Mouse (Mus musculus) midbrain, embryonic 16.5 days (tissue): ENCODE measurements around the gene Tmem121b. TPM values are rescaled to one million over a fixed set of nuclear protein-coding genes. Genes with fewer than 3 reads are reported as not detected.

Source experiments
- ATAC-seq: fragments of 200-750 bp; cut with Nextera tagmentation; 2 replicates; pipeline ENCODE4 v1.8.0; 2017; ENCODE audit warnings: moderate TSS enrichment
- H3K27ac ChIP-seq: fragments of 300-500 bp; sonication (generic); 2 replicates; pipeline ENCODE4 v1.5.1; 2014; ENCODE audit warnings: mild to moderate bottlenecking, low read length, mixed read lengths
- H3K27me3 ChIP-seq: fragments of 300-500 bp; sonication (generic); 2 replicates; pipeline ENCODE4 v1.6.1; 2014; ENCODE audit warnings: low read depth, low read length, mixed read lengths; ENCODE audit not compliant: control insufficient read depth, insufficient read depth
- H3K36me3 ChIP-seq: fragments of 300-500 bp; sonication (generic); 2 replicates; pipeline ENCODE4 v1.6.1; 2014; ENCODE audit warnings: mild to moderate bottlenecking, low read length, moderate library complexity, mixed read lengths; ENCODE audit not compliant: control insufficient read depth, insufficient read depth
- H3K4me1 ChIP-seq: fragments of 300-500 bp; sonication (generic); 2 replicates; pipeline ENCODE4 v1.6.1; 2014; ENCODE audit warnings: mild to moderate bottlenecking, low read length, mixed read lengths; ENCODE audit not compliant: control insufficient read depth, insufficient read depth
- H3K4me2 ChIP-seq: fragments of 300-500 bp; sonication (generic); 2 replicates; pipeline ENCODE4 v1.6.1; 2014; ENCODE audit warnings: mild to moderate bottlenecking, low read length, mixed read lengths
- H3K4me3 ChIP-seq: fragments of 300-500 bp; sonication (generic); 2 replicates; pipeline ENCODE4 v1.5.1; 2014; ENCODE audit warnings: low read depth, mild to moderate bottlenecking, low read length, moderate library complexity, mixed read lengths
- H3K9ac ChIP-seq: fragments of 300-500 bp; sonication (generic); 2 replicates; pipeline ENCODE4 v1.6.1; 2014; ENCODE audit warnings: low read depth, low read length, mixed read lengths
- H3K9me3 ChIP-seq: fragments of 300-500 bp; sonication (generic); replicated peaks from 2 replicates; pipeline ENCODE4 v1.6.1; 2014; ENCODE audit warnings: mild to moderate bottlenecking, low read length, mixed read lengths; ENCODE audit not compliant: control insufficient read depth, poor library complexity, severe bottlenecking
- WGBS: fragments of 180-500 bp; shearing (Covaris S2); extraction: QIAGEN DNeasy Blood & Tissue Kit; methylation state at CpG from one replicate; pipeline ENCODE4 v1.1.7; 2014; 5-methylcytosine and 5-hydroxymethylcytosine counted together
- polyA plus RNA-seq: library from polyadenylated mRNA; unstranded; fragments of >200 nt; fragmentation: Nextera tagmentation; extraction: Ambion mirVana; gene quantifications from 2 replicates; pipeline ENCODE4 v1.2.1, GENCODE M21; 2015

Gene Tmem121b
- polyA plus RNA-seq, 1 experiment from 2014 or later = 2.6 TPM

- H3K4me2 ChIP-seq = no peak overlapping the region
- H3K9ac ChIP-seq = no peak overlapping the region
- H3K9me3 ChIP-seq = no peaks in the 10 kb centered on the region
- 86% methylated on average over 4 of the region's 4 CpGs for WGBS
- no peak overlapping the region; the same call in 1 of the 2 replicates for H3K27ac ChIP-seq
- no peak overlapping the region for H3K4me3 ChIP-seq
- no peaks in the 10 kb centered on the region for H3K27me3 ChIP-seq
- no peak for ATAC-seq
- H3K36me3 ChIP-seq = no peaks in the 10 kb centered on the region
- peaks cover 19% of the 10 kb centered on the region for H3K4me1 ChIP-seq
Measured at GRCm38 (mm10) chr6:120529123-120529522, 35.5 kb upstream of the Tmem121b start.

GRCm38 (mm10) chr6:120524796-120525195, 31.2 kb upstream of the Tmem121b start:
- H3K27me3 ChIP-seq = no peaks in the 10 kb centered on the region
- H3K9ac ChIP-seq = no peak overlapping the region

GRCm38 (mm10) chr6:120519647-120520046, 26.0 kb upstream of the Tmem121b start:
- H3K9ac ChIP-seq = no peak overlapping the region
- H3K4me2 ChIP-seq = no peak overlapping the region
- no peaks in the 10 kb centered on the region for H3K27me3 ChIP-seq
- H3K4me3 ChIP-seq = no peak overlapping the region
- no peak for ATAC-seq
- H3K27ac ChIP-seq = no peak overlapping the region
- H3K9me3 ChIP-seq = no peaks in the 10 kb centered on the region
- WGBS = 89% methylated on average over 5 of the region's 5 CpGs
- H3K4me1 ChIP-seq = no peaks in the 10 kb centered on the region
- H3K36me3 ChIP-seq = peaks cover 17% of the 10 kb centered on the region

More at GRCm38 (mm10) chr6:120524796-120525195, 31.2 kb upstream of the Tmem121b start:
- peaks cover 10% of the 10 kb centered on the region for H3K36me3 ChIP-seq
- H3K4me3 ChIP-seq = no peak overlapping the region
- 96% methylated on average over 5 of the region's 5 CpGs for WGBS
- H3K4me2 ChIP-seq = no peak overlapping the region
- H3K9me3 ChIP-seq = no peaks in the 10 kb centered on the region
- H3K27ac ChIP-seq = no peak overlapping the region
- no peak for ATAC-seq
- H3K4me1 ChIP-seq = peaks cover 6% of the 10 kb centered on the region

- 90% methylated on average over 5 of the region's 5 CpGs for WGBS
- H3K9ac ChIP-seq = no peak overlapping the region
- H3K9me3 ChIP-seq = no peaks in the 10 kb centered on the region
- no peak overlapping the region for H3K27ac ChIP-seq
- no peaks in the 10 kb centered on the region for H3K4me1 ChIP-seq
- no peak overlapping the region for H3K4me3 ChIP-seq
- H3K36me3 ChIP-seq = peaks cover 15% of the 10 kb centered on the region
- no peak for ATAC-seq
- H3K27me3 ChIP-seq = no peaks in the 10 kb centered on the region
- H3K4me2 ChIP-seq = no peak overlapping the region
Measured at GRCm38 (mm10) chr6:120517311-120517710, 23.7 kb upstream of the Tmem121b start.

GRCm38 (mm10) chr6:120516879-120517278, 23.3 kb upstream of the Tmem121b start:
- Histone ChIP-seq H3K27ac (no peak overlapping the region), H3K9me3 (no peaks in the 10 kb centered on the region), H3K4me2 (no peak overlapping the region), H3K36me3 (peaks cover 13% of the 10 kb centered on the region), H3K9ac (no peak overlapping the region), H3K4me1 (no peaks in the 10 kb centered on the region), H3K27me3 (no peaks in the 10 kb centered on the region), H3K4me3 (no peak overlapping the region)
- no peak for ATAC-seq
- WGBS = 93% methylated on average over 6 of the region's 6 CpGs

GRCm38 (mm10) chr6:120516422-120516821, 22.8 kb upstream of the Tmem121b start:
- H3K27me3 ChIP-seq = no peaks in the 10 kb centered on the region
- H3K9ac ChIP-seq = no peak overlapping the region
- H3K27ac ChIP-seq = no peak overlapping the region
- H3K4me1 ChIP-seq = no peaks in the 10 kb centered on the region
- H3K4me3 ChIP-seq = no peak overlapping the region
- H3K9me3 ChIP-seq = no peaks in the 10 kb centered on the region
- peaks cover 13% of the 10 kb centered on the region for H3K36me3 ChIP-seq
- 96% methylated on average over 4 of the region's 4 CpGs for WGBS
- ATAC-seq = no peak
- H3K4me2 ChIP-seq = no peak overlapping the region

- H3K4me3 ChIP-seq = no peak overlapping the region
- no peak overlapping the region for H3K9ac ChIP-seq
- 93% methylated on average over 6 of the region's 6 CpGs for WGBS
- no peaks in the 10 kb centered on the region for H3K27me3 ChIP-seq
- H3K9me3 ChIP-seq = no peaks in the 10 kb centered on the region
- ATAC-seq = no peak
- H3K4me2 ChIP-seq = no peak overlapping the region
- no peak overlapping the region for H3K27ac ChIP-seq
- H3K4me1 ChIP-seq = no peaks in the 10 kb centered on the region
- peaks cover 4% of the 10 kb centered on the region for H3K36me3 ChIP-seq
Measured at GRCm38 (mm10) chr6:120511212-120511611, 17.6 kb upstream of the Tmem121b start.

GRCm38 (mm10) chr6:120510425-120510824, 16.8 kb upstream of the Tmem121b start:
- Histone ChIP-seq H3K27me3 (no peaks in the 10 kb centered on the region), H3K4me3 (no peak overlapping the region), H3K4me2 (no peak overlapping the region), H3K4me1 (no peaks in the 10 kb centered on the region), H3K9ac (no peak overlapping the region), H3K9me3 (no peaks in the 10 kb centered on the region), H3K36me3 (peaks cover 4% of the 10 kb centered on the region), H3K27ac (no peak overlapping the region)
- no peak for ATAC-seq
- 88% methylated on average over 8 of the region's 8 CpGs for WGBS

GRCm38 (mm10) chr6:120509975-120510374, 16.4 kb upstream of the Tmem121b start:
- no peaks in the 10 kb centered on the region for H3K9me3 ChIP-seq
- H3K9ac ChIP-seq = no peak overlapping the region
- no peaks in the 10 kb centered on the region for H3K4me1 ChIP-seq
- H3K4me2 ChIP-seq = no peak overlapping the region
- 86% methylated on average over 7 of the region's 7 CpGs for WGBS
- ATAC-seq = no peak
- H3K4me3 ChIP-seq = no peak overlapping the region
- no peak overlapping the region for H3K27ac ChIP-seq
- no peaks in the 10 kb centered on the region for H3K27me3 ChIP-seq
- peaks cover 4% of the 10 kb centered on the region for H3K36me3 ChIP-seq
